Mouse (Mus musculus) central nervous system, embryonic 14 days (tissue): Measurements from ENCODE around the gene Itgb1bp1. TPM values are rescaled to one million over a fixed set of nuclear protein-coding genes. Genes with fewer than 3 reads are reported as not detected.

Experiments
- polyA plus RNA-seq: library from polyadenylated mRNA; depleted of rRNA; stranded (reverse); fragments of >200 nt; gene quantifications from 2 replicates; pipeline ENCODE4 v1.2.3, GENCODE M21; 2012; rRNA removed

Gene Itgb1bp1
- 25.3 and 25.8 TPM in 2 replicates for polyA plus RNA-seq

DNA sequence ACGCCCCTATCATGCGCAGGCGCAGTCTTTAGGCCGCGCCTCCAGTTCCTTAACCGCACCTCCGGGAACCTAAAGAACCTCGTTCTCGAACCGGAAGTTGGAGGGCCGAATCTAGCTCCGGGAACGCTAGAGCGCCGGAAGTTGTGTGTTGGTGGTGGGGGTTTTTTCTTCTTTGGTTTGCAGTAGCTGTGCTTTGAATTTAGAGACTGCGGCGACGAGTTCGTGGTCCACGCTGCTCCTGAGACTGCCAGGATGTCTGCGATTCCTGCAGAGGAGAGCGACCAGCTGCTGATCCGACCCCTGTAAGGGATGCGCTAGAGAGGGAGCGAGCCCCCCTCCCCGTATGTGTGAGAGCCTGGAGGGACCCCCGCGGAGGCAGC is at the start of gene Itgb1bp1:
Gene Itgb1bp1 (minus strand): TSS at position 42 of the 380 bp plus-strand sequence.

DNA sequence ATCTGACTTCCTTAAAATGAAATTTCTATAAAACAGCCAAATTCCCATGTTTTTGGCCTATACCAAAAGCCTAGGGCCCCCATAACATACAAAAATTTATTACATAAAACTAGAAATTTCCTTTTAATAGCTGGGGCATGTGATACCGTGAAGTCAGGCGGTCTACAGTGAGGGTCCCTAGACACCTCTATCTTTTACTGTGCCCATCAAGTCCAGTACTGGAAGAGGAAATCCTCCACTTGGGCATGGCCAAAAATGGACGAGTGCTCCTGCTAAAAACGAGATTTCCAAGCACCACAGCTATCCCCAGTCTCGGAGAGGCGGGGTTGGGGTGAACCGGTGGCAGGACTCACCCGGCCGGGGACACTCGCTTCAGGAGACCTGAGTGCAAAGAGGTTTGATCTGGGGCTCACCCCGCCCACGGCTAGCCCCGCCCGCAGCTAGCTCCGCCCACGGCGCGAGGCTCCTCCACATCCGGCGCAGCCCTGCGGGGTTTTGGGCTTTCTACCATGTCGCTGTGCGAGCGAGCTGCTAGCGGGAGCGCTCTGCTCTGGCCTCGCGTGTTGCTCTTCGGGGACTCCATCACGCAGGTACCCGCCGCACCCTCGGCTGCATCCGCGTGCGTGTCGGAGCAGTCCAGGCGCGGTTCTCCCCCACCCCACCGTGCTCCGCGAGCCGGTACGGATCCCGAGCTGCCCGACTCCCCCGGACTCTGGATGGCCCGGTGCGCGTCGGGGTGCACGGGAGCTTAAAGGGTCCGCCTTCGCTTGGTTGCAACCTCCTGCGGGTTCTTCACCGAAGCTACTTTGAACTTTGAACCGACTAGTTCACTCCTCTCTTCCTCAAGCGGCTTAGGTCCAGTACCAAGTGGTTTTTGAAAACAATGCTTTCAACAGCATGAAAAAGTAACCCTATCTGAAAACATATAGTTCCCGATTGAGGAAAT is 30.1 kb upstream of the Itgb1bp1 start, which contains the start of gene Iah1:
Gene Iah1 (plus strand): TSS at position 467 of the 946 bp plus-strand sequence.

DNA sequence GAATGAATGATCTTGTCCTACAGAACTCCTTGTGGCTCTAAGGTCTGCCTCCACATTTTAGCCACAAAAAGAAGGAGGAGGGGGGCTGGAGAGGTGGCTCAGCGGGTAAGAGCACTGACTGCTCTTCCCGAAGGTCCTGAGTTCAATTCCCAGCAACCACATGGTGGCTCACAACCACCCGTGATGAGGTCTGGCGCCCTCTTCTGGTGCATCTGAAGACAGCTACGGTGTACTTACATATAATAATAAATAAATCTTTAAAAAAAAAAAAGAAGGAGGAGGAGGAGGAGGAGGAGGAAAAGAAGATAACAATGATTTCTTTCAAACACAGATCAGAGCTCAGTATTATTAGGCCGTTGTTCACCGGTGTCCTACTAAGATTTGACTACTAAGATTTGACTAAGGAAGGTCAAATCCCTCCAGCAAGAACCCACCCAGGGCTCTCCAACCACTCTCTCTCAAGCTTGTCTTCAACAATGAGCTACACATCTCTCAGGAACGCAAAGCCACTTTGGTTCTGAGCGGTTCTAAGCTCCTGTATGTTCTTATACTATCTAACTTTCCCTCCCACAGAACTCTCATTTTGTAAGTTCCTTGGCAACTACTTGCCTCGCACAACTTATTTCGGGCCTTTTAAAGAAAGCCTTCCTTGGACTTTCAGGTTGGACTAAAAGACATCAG is 1.2 kb downstream of the Itgb1bp1 start, which contains the start of gene Cpsf3:
Gene Cpsf3 (plus strand): TSS at position 631 of the 681 bp plus-strand sequence.

Other genes with a start within 250 kb of the Itgb1bp1 start
- gene Cpsf3, start 893 bp downstream of the Itgb1bp1 start, polyA plus RNA-seq = 83.2 and 84.9 TPM in 2 replicates
- 45.0 and 47.3 TPM in 2 replicates for gene Iah1, start 30.1 kb upstream of the Itgb1bp1 start, polyA plus RNA-seq
- gene Adam17, start 87.3 kb upstream of the Itgb1bp1 start, polyA plus RNA-seq = 20.4 and 22.4 TPM in 2 replicates
- gene Ywhaq, start 131.4 kb upstream of the Itgb1bp1 start, polyA plus RNA-seq = 423 and 474 TPM in 2 replicates